8 mouse cellular contexts compared by ENCODE assay signal in the genomic region with DNA sequence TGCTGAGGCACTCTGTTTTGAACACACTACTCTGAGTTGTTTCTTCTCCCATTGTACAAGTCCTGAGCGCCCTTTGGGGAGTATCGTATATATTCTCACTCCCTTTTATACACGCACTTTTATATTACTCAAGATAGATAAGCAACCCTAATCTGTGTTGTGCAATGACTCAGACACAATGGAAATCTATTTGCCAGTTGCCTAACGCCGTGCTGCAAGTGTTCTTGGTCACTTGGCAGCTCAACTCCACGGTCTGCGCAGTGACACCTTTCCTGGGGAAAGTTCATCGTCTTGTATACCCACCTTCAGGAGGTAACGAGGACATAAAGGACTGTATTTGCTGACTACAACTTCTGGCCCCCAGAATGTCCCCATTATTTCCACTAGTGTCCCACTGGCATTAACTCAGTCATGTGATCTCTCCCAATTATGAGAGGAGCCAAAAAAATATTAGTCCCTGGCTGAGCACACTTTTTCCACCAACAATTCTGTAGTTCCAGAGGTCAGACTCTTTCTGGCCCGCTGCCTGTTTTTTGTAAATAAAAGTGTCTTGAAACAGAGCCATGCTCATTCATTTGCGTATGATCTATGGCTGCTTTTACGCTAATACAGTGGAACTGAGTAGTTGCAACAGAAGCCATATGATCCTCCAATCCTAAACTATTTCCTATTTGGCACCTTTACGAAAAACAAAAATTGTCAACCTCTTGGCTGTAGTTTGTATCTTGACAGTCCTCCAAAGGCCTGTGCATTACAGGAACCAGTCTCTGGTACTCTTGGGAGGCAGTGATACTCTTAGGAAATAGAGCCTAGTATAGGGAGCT. TPM values are rescaled to one million over a fixed set of nuclear protein-coding genes. Genes with fewer than 3 reads are reported as not detected.
DNase-seq lines count a peak whose midpoint lies in the region; ATAC-seq and TF ChIP-seq lines count a peak whose summit lies in the region.
"Had no signal": no experiment of that assay in that cellular context is flagged by ENCODE, and none has a peak within 500 bp of the region (broad histone marks: within the 10 kb centered on the region; RNA-seq: fewer than 3 reads in every experiment).

No protein-coding gene starts in this region.

- no peak for TF ChIP-seq CTCF in testis, adult 2 months (IDR thresholded peaks at IDR 0.05; ENCODE audit: control insufficient read depth, insufficient read depth, insufficient replicate concordance, low read depth, low read length)

- intact Hi-C loops in heart, postnatal 10 days (cut with DNase I) = no loop called here

- ATAC-seq in limb, embryonic 14.5 days (ENCODE audit: low FRiP score, low read depth) = no peak
- no peak for ATAC-seq in midbrain, embryonic 15.5 days (replicated peaks)

- H3K9me3 ChIP-seq in limb, embryonic 14.5 days (ENCODE audit: control insufficient read depth, low read length) = no peaks in the 10 kb centered on the region
- H3K9me3 ChIP-seq in midbrain, embryonic 15.5 days = no peaks in the 10 kb centered on the region

- H3K4me2 ChIP-seq in limb, embryonic 14.5 days (replicated peaks; ENCODE audit: low read depth, low read length, severe bottlenecking) = no peak overlapping the region
- H3K4me2 ChIP-seq in midbrain, embryonic 15.5 days = no peak overlapping the region

- no peak for DNase-seq in testis, postnatal 10 days (ENCODE audit: low spot score)
- DNase-seq in heart, postnatal 10 days = peak; percentile 55 to 56
- peak; percentile 56 for DNase-seq in limb, embryonic 14.5 days (ENCODE audit: low spot score)
- no peak for DNase-seq in right cerebral cortex, postnatal 14 days
- no peak for DNase-seq in gastrocnemius, postnatal 25 days

- H3K27ac ChIP-seq in testis, adult 2 months (ENCODE audit: control insufficient read depth, insufficient read depth, low read depth, low read length) = no peak overlapping the region
- H3K27ac ChIP-seq in limb, embryonic 14.5 days (replicated peaks; ENCODE audit: low read depth, low read length) = no peak overlapping the region; the same call in 1 of the 2 replicates
- H3K27ac ChIP-seq in midbrain, embryonic 15.5 days = no peak overlapping the region

- H3K36me3 ChIP-seq in testis, adult 2 months (ENCODE audit: control insufficient read depth, insufficient read depth, low read length) = no peaks in the 10 kb centered on the region
- no peaks in the 10 kb centered on the region for H3K36me3 ChIP-seq in limb, embryonic 14.5 days (ENCODE audit: control insufficient read depth, insufficient read depth, low read length)
- H3K36me3 ChIP-seq in midbrain, embryonic 15.5 days (replicated peaks) = no peaks in the 10 kb centered on the region

- peaks cover 7% of the 10 kb centered on the region for H3K27me3 ChIP-seq in testis, adult 2 months (ENCODE audit: control insufficient read depth, insufficient read depth, low read length)
- no peaks in the 10 kb centered on the region for H3K27me3 ChIP-seq in limb, embryonic 14.5 days (ENCODE audit: control insufficient read depth, insufficient read depth, low read length)
- no peaks in the 10 kb centered on the region for H3K27me3 ChIP-seq in midbrain, embryonic 15.5 days (replicated peaks)

- TF ChIP-seq POLR2A in testis, adult 2 months (IDR thresholded peaks at IDR 0.05; ENCODE audit: control insufficient read depth, low read depth, low read length) = no peak
- TF ChIP-seq POLR2A in limb, embryonic 14.5 days (IDR thresholded peaks at IDR 0.05; ENCODE audit: borderline replicate concordance, extremely low read depth, insufficient read depth, insufficient read length) = no peak

- H3K9ac ChIP-seq in limb, embryonic 14.5 days (ENCODE audit: low read depth, low read length, severe bottlenecking) = no peak overlapping the region
- no peak overlapping the region for H3K9ac ChIP-seq in midbrain, embryonic 15.5 days

- WGBS in limb, embryonic 14.5 days = 71% methylated on average over 13 of the region's 13 CpGs
- 92% methylated on average over 13 of the region's 13 CpGs for WGBS in midbrain, embryonic 15.5 days

- peak overlapping the region; percentile 80 for H3K4me3 ChIP-seq in testis, adult 2 months (ENCODE audit: control insufficient read depth, low read depth, low read length)
- no peak overlapping the region for H3K4me3 ChIP-seq in limb, embryonic 14.5 days (replicated peaks; ENCODE audit: low read length)
- H3K4me3 ChIP-seq in midbrain, embryonic 15.5 days = no peak overlapping the region
- H3K4me3 ChIP-seq: megakaryocyte, embryonic 14.5 days had no signal

- peaks cover 8% of the 10 kb centered on the region for H3K4me1 ChIP-seq in testis, adult 2 months (ENCODE audit: control insufficient read depth, insufficient read depth, low read length)
- peaks cover 45% of the 10 kb centered on the region for H3K4me1 ChIP-seq in limb, embryonic 14.5 days (ENCODE audit: control insufficient read depth, insufficient read depth, low read length)
- no peaks in the 10 kb centered on the region for H3K4me1 ChIP-seq in midbrain, embryonic 15.5 days
- H3K4me1 ChIP-seq: megakaryocyte, embryonic 14.5 days had no signal

RNA-seq across cellular contexts. Expression of a gene that starts 35.1 kb away (rescaled TPM):
- 138 and 141 TPM in 2 replicates for polyA plus RNA-seq in testis, adult 2 months (2012; rRNA removed)
- 100 to 1,000 TPM; 124 to 125 TPM for total RNA-seq in heart, postnatal 10 days (2021)
- 101 and 111 TPM in 2 replicates for polyA plus RNA-seq in limb, embryonic 14.5 days (2012; rRNA removed)
- polyA plus RNA-seq in limb, embryonic 14.5 days (2014; fragmentation: Nextera tagmentation; extraction: Ambion mirVana) = 157 and 159 TPM in 2 replicates
- total RNA-seq in gastrocnemius, postnatal 25 days (2021) = 10 to 100 TPM; 52.6 to 57.3 TPM
- 124 and 125 TPM in 2 replicates for polyA plus RNA-seq in midbrain, embryonic 15.5 days (2015; fragmentation: Nextera tagmentation; extraction: Ambion mirVana)

Comparison
In these comparisons a context has a peak if more than half of its experiments do, and no peak if none do; other contexts are left out.
1. DNase-seq: peak in heart, postnatal 10 days (2 of 2) and limb, embryonic 14.5 days (single experiment); none in testis, postnatal 10 days (single experiment), right cerebral cortex, postnatal 14 days (single experiment) and gastrocnemius, postnatal 25 days (single experiment).